Mouse (Mus musculus): ENCODE measurements around the gene Kcnn4. TPM values are rescaled to one million over a fixed set of nuclear protein-coding genes. Genes with fewer than 3 reads are reported as not detected.
A peak's percentile ranks its signal among the peaks of the same experiment; 100 is the strongest.

The Kcnn4 gene
- polyA plus RNA-seq, 1 experiment from 2014 or later: 0.70 TPM

DNA sequence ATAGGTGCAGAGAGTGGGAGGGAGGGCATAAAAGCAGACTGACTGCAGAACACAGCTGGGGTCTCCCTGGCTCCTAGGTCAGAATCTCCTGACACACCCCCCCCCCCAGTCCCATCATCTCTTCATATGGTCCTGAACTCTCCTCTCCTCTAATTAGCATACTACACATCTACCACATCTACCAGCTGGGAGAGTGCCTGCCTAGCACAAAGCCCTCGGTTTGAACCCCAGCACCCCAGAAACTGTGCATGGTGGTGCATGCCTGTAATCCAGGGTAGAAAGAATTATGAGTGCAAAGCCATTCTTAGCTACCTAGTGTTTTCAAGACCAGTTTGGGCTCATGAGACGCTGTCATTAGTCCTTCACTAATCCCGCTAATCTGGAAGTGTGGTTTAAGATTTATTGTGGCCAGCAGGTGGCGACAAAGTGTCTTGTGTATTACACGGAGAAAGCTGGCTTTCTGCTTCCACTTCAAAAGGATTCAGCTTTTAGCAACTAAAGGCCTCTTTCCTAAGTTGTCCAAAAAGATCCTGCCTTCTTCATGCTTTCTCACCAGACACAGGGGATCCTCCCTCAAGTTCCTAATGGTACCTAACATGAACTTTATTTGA is 34.3 kb upstream of the Kcnn4 start:
- no peak overlapping the region for H3K27ac ChIP-seq (ENCODE audit: low read depth)
- H3K27me3 ChIP-seq (replicated peaks; ENCODE audit: control insufficient read depth, insufficient read depth, low read length): peaks cover 21% of the 10 kb centered on the region
- H3K9ac ChIP-seq (ENCODE audit: low read length): no peak overlapping the region
- peaks cover 3% of the 10 kb centered on the region; the same call in 1 of the 2 replicates for H3K9me3 ChIP-seq (ENCODE audit: control insufficient read depth, low read length)
- DNase-seq (ENCODE audit: low spot score) (peak; percentile 81), ATAC-seq (replicated peaks; ENCODE audit: low FRiP score, low TSS enrichment, low read depth) (no peak; the same call in 1 of the 2 replicates)
- WGBS: 12% methylated on average over 5 of the region's 5 CpGs
- H3K4me3 ChIP-seq (ENCODE audit: low read depth, low read length): no peak overlapping the region
- H3K4me2 ChIP-seq (ENCODE audit: low read length): no peak overlapping the region
- no peaks in the 10 kb centered on the region for H3K36me3 ChIP-seq (ENCODE audit: control insufficient read depth, insufficient read depth, low read length)
- no peaks in the 10 kb centered on the region for H3K4me1 ChIP-seq (replicated peaks; ENCODE audit: control insufficient read depth, insufficient read depth, low read length)

DNA sequence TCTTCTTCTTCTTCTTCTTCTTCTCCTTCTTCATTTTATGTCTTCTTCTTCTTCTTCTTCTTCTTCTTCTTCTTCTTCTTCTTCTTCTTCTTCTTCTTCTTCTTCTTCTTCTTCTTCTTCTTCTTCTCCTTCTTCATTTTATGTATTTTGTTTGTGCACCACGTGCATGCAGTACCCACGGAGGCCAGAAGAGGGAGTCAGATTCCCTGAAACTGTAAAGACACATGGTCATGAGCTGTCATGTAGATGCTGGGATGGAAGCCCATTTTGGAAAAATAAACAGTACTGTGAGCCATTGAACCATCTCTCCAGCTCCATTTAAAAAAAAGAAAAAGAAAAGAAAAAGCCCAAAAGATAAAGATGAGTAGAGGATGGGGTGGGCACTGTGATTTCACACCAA is 31.8 kb upstream of the Kcnn4 start:
- peaks cover 13% of the 10 kb centered on the region for H3K27me3 ChIP-seq (replicated peaks; ENCODE audit: control insufficient read depth, insufficient read depth, low read length)
- H3K9ac ChIP-seq (ENCODE audit: low read length): no peak overlapping the region
- H3K27ac ChIP-seq (ENCODE audit: low read depth): no peak overlapping the region
- peaks cover under 1% of the 10 kb centered on the region; the same call in 1 of the 2 replicates for H3K9me3 ChIP-seq (ENCODE audit: control insufficient read depth, low read length)
- H3K4me3 ChIP-seq (ENCODE audit: low read depth, low read length): no peak overlapping the region
- ATAC-seq (replicated peaks; ENCODE audit: low FRiP score, low TSS enrichment, low read depth) (no peak), DNase-seq (ENCODE audit: low spot score) (no peak)
- no peak overlapping the region for H3K4me2 ChIP-seq (ENCODE audit: low read length)
- H3K4me1 ChIP-seq (replicated peaks; ENCODE audit: control insufficient read depth, insufficient read depth, low read length): no peaks in the 10 kb centered on the region
- no peaks in the 10 kb centered on the region for H3K36me3 ChIP-seq (ENCODE audit: control insufficient read depth, insufficient read depth, low read length)
- WGBS: 40% methylated on average over 2 of the region's 2 CpGs

DNA sequence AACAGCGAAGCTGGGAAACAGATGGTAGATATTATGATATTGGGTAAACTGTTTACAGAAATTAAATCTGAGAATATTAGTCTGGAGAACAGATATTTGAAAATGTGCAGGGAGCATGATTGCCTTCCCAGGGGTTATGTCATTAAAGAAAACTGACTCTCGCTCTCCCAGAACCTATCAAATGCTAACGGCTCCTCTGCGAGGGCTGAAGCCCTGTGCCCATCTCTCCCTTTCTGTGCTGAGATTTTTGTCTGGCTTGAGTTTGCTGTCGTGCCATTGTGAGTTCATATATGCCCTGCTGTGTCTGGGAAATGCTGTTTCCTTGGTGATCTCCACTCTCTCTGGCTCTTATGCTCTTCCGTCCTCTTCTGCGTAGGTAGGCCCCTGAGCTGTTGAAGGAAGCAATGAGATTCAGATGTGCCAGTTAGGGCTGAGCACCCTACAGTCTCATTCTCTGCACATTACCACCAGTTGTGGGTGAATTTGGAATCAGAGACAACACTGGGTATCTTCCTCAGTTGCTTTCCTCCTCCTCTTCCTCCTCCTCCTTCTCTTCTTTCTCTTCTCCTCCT is 26.3 kb upstream of the Kcnn4 start:
- no peak overlapping the region for H3K9ac ChIP-seq (ENCODE audit: low read length)
- no peaks in the 10 kb centered on the region for H3K27me3 ChIP-seq (replicated peaks; ENCODE audit: control insufficient read depth, insufficient read depth, low read length)
- no peak overlapping the region for H3K27ac ChIP-seq (ENCODE audit: low read depth)
- no peak overlapping the region for H3K4me2 ChIP-seq (ENCODE audit: low read length)
- ATAC-seq (replicated peaks; ENCODE audit: low FRiP score, low TSS enrichment, low read depth): no peak
- no peaks in the 10 kb centered on the region for H3K9me3 ChIP-seq (ENCODE audit: control insufficient read depth, low read length)
- H3K36me3 ChIP-seq (ENCODE audit: control insufficient read depth, insufficient read depth, low read length): no peaks in the 10 kb centered on the region
- H3K4me1 ChIP-seq (replicated peaks; ENCODE audit: control insufficient read depth, insufficient read depth, low read length): no peaks in the 10 kb centered on the region
- no peak overlapping the region for H3K4me3 ChIP-seq (ENCODE audit: low read depth, low read length)
- WGBS: 58% methylated on average over 7 of the region's 7 CpGs
- DNase-seq (ENCODE audit: low spot score): no peak

DNA sequence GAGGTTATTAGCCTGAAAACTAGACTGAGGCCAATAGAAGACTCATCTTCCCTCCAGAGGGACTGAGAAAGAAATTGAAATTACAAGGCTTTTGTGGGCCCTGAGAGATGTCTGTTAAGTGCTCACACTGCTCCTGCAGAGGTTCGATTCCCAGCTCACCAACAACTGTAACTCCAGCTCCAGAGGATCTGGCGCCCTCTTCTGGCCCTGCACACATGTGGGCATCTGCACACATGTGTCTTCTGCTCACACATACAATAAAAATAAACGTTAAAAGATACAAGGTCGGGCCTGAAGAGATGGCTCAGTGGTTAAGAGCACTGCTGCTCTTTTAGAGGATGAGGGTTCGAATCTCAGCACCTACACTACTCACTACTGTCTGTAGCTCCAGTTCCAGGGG is 23.6 kb upstream of the Kcnn4 start:
- no peak for DNase-seq (ENCODE audit: low spot score)
- WGBS: 72% methylated on average over 5 of the region's 5 CpGs
- H3K27me3 ChIP-seq (replicated peaks; ENCODE audit: control insufficient read depth, insufficient read depth, low read length): 0 out of 2 replicates have a peak, but pooled peaks cover 3% of the 10 kb centered on the region
- no peaks in the 10 kb centered on the region for H3K36me3 ChIP-seq (ENCODE audit: control insufficient read depth, insufficient read depth, low read length)
- no peak for ATAC-seq (replicated peaks; ENCODE audit: low FRiP score, low TSS enrichment, low read depth)
- H3K27ac ChIP-seq (ENCODE audit: low read depth): no peak overlapping the region
- H3K9me3 ChIP-seq (ENCODE audit: control insufficient read depth, low read length): no peaks in the 10 kb centered on the region
- no peak overlapping the region for H3K4me3 ChIP-seq (ENCODE audit: low read depth, low read length)
- H3K9ac ChIP-seq (ENCODE audit: low read length): no peak overlapping the region
- H3K4me1 ChIP-seq (replicated peaks; ENCODE audit: control insufficient read depth, insufficient read depth, low read length): no peaks in the 10 kb centered on the region
- no peak overlapping the region for H3K4me2 ChIP-seq (ENCODE audit: low read length)

DNA sequence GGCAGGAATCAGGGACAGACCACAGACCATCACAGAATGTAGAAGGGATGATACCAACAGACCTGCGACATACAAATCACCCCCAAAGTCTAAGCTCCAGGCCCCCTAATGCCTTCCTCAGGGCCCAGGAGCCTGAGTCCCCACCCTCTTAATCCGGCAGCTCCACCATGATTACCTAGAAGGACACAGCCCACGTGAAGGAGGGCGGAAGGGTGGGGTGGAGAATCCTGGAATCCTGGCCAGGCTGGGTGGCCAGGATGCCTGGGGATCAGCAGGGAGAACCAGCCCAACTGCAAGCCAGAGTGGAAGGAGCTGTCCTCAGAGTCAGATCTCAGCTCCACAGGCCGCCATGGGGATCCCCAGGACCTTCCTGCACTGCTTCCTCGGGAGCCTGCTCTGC is 21.2 kb upstream of the Kcnn4 start, which contains the start of gene Lypd5:
Lypd5 (plus strand) TSS at position 301 of the 400 bp plus-strand sequence.
- no peaks in the 10 kb centered on the region for H3K4me1 ChIP-seq (replicated peaks; ENCODE audit: control insufficient read depth, insufficient read depth, low read length)
- no peak within 1 kb of the TSS for H3K27ac ChIP-seq (ENCODE audit: low read depth)
- WGBS: 32% methylated on average over 6 of the region's 6 CpGs
- H3K27me3 ChIP-seq (replicated peaks; ENCODE audit: control insufficient read depth, insufficient read depth, low read length): 0 out of 2 replicates have a peak, but pooled peaks cover 3% of the 10 kb centered on the region
- DNase-seq (ENCODE audit: low spot score) (no peak), ATAC-seq (replicated peaks; ENCODE audit: low FRiP score, low TSS enrichment, low read depth) (no peak)
- no peaks in the 10 kb centered on the region for H3K36me3 ChIP-seq (ENCODE audit: control insufficient read depth, insufficient read depth, low read length)
- no peak within 1 kb of the TSS for H3K4me2 ChIP-seq (ENCODE audit: low read length)
- H3K9me3 ChIP-seq (ENCODE audit: control insufficient read depth, low read length): no peaks in the 10 kb centered on the region
- no peak within 1 kb of the TSS for H3K4me3 ChIP-seq (ENCODE audit: low read depth, low read length)
- H3K9ac ChIP-seq (ENCODE audit: low read length): no peak within 1 kb of the TSS

DNA sequence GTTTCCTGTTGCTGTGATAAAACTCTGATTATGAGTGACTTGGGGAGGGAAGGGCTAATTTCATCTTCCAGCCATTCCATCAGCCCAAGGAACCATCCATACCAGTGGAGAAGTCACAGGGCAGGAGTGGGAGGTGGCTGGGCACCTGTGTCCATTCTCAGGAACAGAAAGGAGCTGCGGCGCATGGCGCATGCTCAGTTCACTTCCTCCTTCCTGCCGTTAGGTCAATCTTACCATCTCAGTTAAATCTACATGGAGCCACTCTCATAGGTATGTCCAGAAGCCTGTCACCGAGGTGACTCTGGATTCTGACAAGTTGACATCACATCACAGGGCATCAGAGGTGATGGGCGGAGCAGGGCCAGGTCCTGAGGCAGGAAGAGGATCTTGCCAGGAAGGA is 14.4 kb upstream of the Kcnn4 start:
- 81% methylated on average over 6 of the region's 6 CpGs for WGBS
- H3K4me2 ChIP-seq (ENCODE audit: low read length): no peak overlapping the region
- no peak overlapping the region for H3K9ac ChIP-seq (ENCODE audit: low read length)
- no peak overlapping the region for H3K4me3 ChIP-seq (ENCODE audit: low read depth, low read length)
- no peaks in the 10 kb centered on the region for H3K36me3 ChIP-seq (ENCODE audit: control insufficient read depth, insufficient read depth, low read length)
- H3K4me1 ChIP-seq (replicated peaks; ENCODE audit: control insufficient read depth, insufficient read depth, low read length): no peaks in the 10 kb centered on the region
- DNase-seq (ENCODE audit: low spot score) (no peak), ATAC-seq (replicated peaks; ENCODE audit: low FRiP score, low TSS enrichment, low read depth) (no peak)
- no peaks in the 10 kb centered on the region for H3K27me3 ChIP-seq (replicated peaks; ENCODE audit: control insufficient read depth, insufficient read depth, low read length)
- H3K9me3 ChIP-seq (ENCODE audit: control insufficient read depth, low read length): no peaks in the 10 kb centered on the region
- no peak overlapping the region for H3K27ac ChIP-seq (ENCODE audit: low read depth)

DNA sequence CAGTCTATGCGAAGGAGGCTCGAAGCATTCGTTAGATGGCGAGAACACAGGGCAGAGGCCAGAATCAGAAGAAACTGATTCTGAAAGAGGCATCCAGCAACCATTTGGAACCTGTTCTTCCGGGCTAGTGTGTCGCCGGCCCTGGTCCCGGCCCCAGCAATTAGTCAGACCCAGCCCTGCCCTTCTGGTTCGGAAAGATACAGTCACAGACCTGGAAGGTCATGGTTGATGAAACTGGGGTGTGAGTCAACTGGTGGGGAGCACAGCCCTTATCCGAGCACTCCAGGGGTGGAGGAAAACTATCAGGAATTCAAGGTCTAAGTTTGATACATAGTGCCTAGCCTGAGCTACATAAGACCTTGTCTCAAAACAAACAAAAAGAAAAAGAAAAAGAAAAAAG is 14.0 kb upstream of the Kcnn4 start:
- Histone ChIP-seq H3K9me3 (ENCODE audit: control insufficient read depth, low read length) (0 out of 2 replicates have a peak, but pooled peaks cover 2% of the 10 kb centered on the region), H3K27ac (ENCODE audit: low read depth) (no peak overlapping the region), H3K36me3 (ENCODE audit: control insufficient read depth, insufficient read depth, low read length) (no peaks in the 10 kb centered on the region), H3K4me1 (replicated peaks; ENCODE audit: control insufficient read depth, insufficient read depth, low read length) (no peaks in the 10 kb centered on the region), H3K9ac (ENCODE audit: low read length) (no peak overlapping the region), H3K4me3 (ENCODE audit: low read depth, low read length) (no peak overlapping the region), H3K27me3 (replicated peaks; ENCODE audit: control insufficient read depth, insufficient read depth, low read length) (no peaks in the 10 kb centered on the region), H3K4me2 (ENCODE audit: low read length) (no peak overlapping the region)
- ATAC-seq (replicated peaks; ENCODE audit: low FRiP score, low TSS enrichment, low read depth) (no peak), DNase-seq (ENCODE audit: low spot score) (no peak)
- 82% methylated on average over 10 of the region's 10 CpGs for WGBS

DNA sequence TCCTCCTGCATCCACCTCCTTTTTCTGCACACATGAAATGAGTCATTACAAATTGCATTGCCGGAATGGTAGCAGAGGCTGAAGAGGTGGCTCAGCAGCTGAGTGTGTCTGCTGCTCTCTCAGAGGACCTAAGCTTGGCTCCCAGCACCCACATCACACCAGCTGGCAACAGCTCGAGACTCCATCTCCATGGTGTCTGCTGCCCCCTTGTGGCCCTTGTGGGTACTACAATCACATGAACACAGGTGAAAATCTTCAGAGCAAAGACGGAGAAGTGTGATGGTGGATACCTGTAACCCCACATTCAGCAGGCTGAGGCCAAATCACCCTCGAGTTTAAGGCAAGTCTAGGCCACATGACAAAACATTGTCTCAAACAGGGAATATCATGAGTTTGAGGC is 12.2 kb upstream of the Kcnn4 start:
- Histone ChIP-seq H3K27ac (ENCODE audit: low read depth) (no peak overlapping the region), H3K9me3 (ENCODE audit: control insufficient read depth, low read length) (0 out of 2 replicates have a peak, but pooled peaks cover 3% of the 10 kb centered on the region), H3K4me3 (ENCODE audit: low read depth, low read length) (no peak overlapping the region), H3K4me1 (replicated peaks; ENCODE audit: control insufficient read depth, insufficient read depth, low read length) (no peaks in the 10 kb centered on the region), H3K27me3 (replicated peaks; ENCODE audit: control insufficient read depth, insufficient read depth, low read length) (no peaks in the 10 kb centered on the region), H3K9ac (ENCODE audit: low read length) (no peak overlapping the region), H3K36me3 (ENCODE audit: control insufficient read depth, insufficient read depth, low read length) (no peaks in the 10 kb centered on the region), H3K4me2 (ENCODE audit: low read length) (no peak overlapping the region)
- no peak for ATAC-seq (replicated peaks; ENCODE audit: low FRiP score, low TSS enrichment, low read depth)
- WGBS: 48% methylated on average over 4 of the region's 4 CpGs
- no peak for DNase-seq (ENCODE audit: low spot score)

DNA sequence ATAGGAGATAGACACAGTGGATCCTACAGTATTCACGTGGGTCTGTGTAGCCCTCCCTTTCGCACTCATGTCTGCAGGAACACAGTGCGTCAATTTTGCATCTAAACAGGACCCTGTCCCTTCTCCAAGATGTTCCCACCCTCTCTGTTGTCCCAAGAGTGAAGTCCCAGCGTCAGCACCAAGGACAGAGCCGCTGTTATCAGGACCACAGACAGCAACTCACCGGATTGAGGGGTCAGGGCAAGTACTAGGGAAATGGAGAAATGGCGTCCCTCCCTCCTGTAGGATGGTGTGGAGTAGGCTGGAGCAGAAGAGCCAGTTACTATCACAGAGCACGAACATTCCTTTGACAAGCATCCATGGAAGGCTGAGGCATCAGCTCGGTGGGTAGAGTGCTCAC is 10.8 kb upstream of the Kcnn4 start:
- no peak overlapping the region for H3K4me2 ChIP-seq (ENCODE audit: low read length)
- no peaks in the 10 kb centered on the region for H3K27me3 ChIP-seq (replicated peaks; ENCODE audit: control insufficient read depth, insufficient read depth, low read length)
- no peak overlapping the region for H3K27ac ChIP-seq (ENCODE audit: low read depth)
- no peak overlapping the region for H3K4me3 ChIP-seq (ENCODE audit: low read depth, low read length)
- 0 out of 2 replicates have a peak, but pooled peaks cover 3% of the 10 kb centered on the region for H3K9me3 ChIP-seq (ENCODE audit: control insufficient read depth, low read length)
- peak; percentile 96 for DNase-seq (ENCODE audit: low spot score)
- no peaks in the 10 kb centered on the region for H3K4me1 ChIP-seq (replicated peaks; ENCODE audit: control insufficient read depth, insufficient read depth, low read length)
- ATAC-seq (replicated peaks; ENCODE audit: low FRiP score, low TSS enrichment, low read depth): no peak
- no peak overlapping the region for H3K9ac ChIP-seq (ENCODE audit: low read length)
- 26% methylated on average over 9 of the region's 9 CpGs for WGBS
- no peaks in the 10 kb centered on the region for H3K36me3 ChIP-seq (ENCODE audit: control insufficient read depth, insufficient read depth, low read length)
